Mouse (Mus musculus) fibroblast of lung, adult 2 months (primary cell): ENCODE data around the gene Nr1d2.
A peak's percentile ranks its signal among the peaks of the same experiment; 100 is the strongest.
"Not testable (repeated sequence)": the region's sequence is repeated elsewhere in the genome, so short reads cannot be mapped to it uniquely, and the experiment has no call there.

Source experiments
- DNase-seq: peaks from one replicate; pipeline ENCODE4 v3.0.0-alpha.2; 2011; ENCODE audit warnings: low read depth

Nr1d2 gene

GRCm38 (mm10) chr14:18238750-18239731 lies at the start of gene Nr1d2:
TSS of gene Nr1d2 (minus strand) at chr14:18239127.
- DNase-seq: peak; percentile 99

GRCm38 (mm10) chr14:18287391-18287790 lies 48.5 kb upstream of the Nr1d2 start:
- DNase-seq: no peak

GRCm38 (mm10) chr14:18286441-18286840 lies 47.5 kb upstream of the Nr1d2 start:
- DNase-seq: no peak

- no peak for DNase-seq
Observed at GRCm38 (mm10) chr14:18285476-18285875, 46.5 kb upstream of the Nr1d2 start.

GRCm38 (mm10) chr14:18284581-18284980 lies 45.7 kb upstream of the Nr1d2 start:
- DNase-seq: peak; percentile 23

GRCm38 (mm10) chr14:18280375-18280774 lies 41.4 kb upstream of the Nr1d2 start:
- DNase-seq: no peak

- DNase-seq: no peak
Observed at GRCm38 (mm10) chr14:18274526-18274925, 35.6 kb upstream of the Nr1d2 start.

- DNase-seq: no peak
Observed at GRCm38 (mm10) chr14:18271666-18272065, 32.7 kb upstream of the Nr1d2 start.

GRCm38 (mm10) chr14:18270529-18271441 lies 31.9 kb upstream of the Nr1d2 start, which contains the start of the genes Nkiras1 and Rpl15:
TSS of gene Nkiras1 (plus strand) at chr14:18271136.
TSS of gene Rpl15 (minus strand) at chr14:18271391.
- DNase-seq: peak; percentile 98

GRCm38 (mm10) chr14:18269947-18270528 lies 31.1 kb upstream of the Nr1d2 start:
- DNase-seq: not testable (repeated sequence)

- DNase-seq: no peak
Observed at GRCm38 (mm10) chr14:18263427-18263826, 24.5 kb upstream of the Nr1d2 start.

GRCm38 (mm10) chr14:18261203-18261602 lies 22.3 kb upstream of the Nr1d2 start:
- no peak for DNase-seq

GRCm38 (mm10) chr14:18242638-18243130 lies 3.8 kb upstream of the Nr1d2 start:
- DNase-seq: no peak

- no peak for DNase-seq
Observed at GRCm38 (mm10) chr14:18241786-18242185, 2.9 kb upstream of the Nr1d2 start.

GRCm38 (mm10) chr14:18240132-18240531 lies 1.2 kb upstream of the Nr1d2 start:
- no peak for DNase-seq

- DNase-seq: peak; percentile 88
Observed at GRCm38 (mm10) chr14:18238131-18238749, 687 bp downstream of the Nr1d2 start.

GRCm38 (mm10) chr14:18237381-18237780 lies 1.5 kb downstream of the Nr1d2 start:
- DNase-seq: no peak

GRCm38 (mm10) chr14:18236496-18237235 lies 2.3 kb downstream of the Nr1d2 start:
- DNase-seq: peak; percentile 19

- peak; percentile 57 for DNase-seq
Observed at GRCm38 (mm10) chr14:18233981-18234960, 4.7 kb downstream of the Nr1d2 start.
